Mouse (Mus musculus): ENCODE data around the gene Fam161b. TPM values are rescaled to one million over a fixed set of nuclear protein-coding genes. Genes with fewer than 3 reads are reported as not detected.

Fam161b gene
- polyA plus RNA-seq, 1 experiment from 2014 or later: 21.1 TPM

DNA sequence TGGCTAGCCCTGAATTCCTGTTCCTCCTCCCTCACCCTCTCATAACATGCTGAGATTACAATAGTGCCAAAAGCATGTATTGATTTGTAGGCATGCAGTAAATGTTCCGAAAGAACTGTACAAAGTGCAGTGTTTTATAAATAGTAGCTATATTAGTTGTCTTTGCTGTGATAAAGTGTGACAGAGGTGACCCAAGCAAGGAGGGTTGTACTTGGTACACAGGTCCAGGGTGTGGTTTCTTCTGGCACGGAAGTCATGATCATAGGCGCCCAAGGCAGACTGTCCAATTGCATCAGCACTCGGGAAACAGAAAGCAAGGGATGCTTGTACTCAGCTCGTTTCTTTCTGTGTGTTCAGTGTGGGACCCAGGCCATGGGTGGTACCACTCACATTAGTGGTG lies 57.5 kb downstream of the Fam161b start:
- no peak overlapping the region for H3K4me3 ChIP-seq (ENCODE audit: low read depth, low read length)
- no peak overlapping the region for H3K4me2 ChIP-seq (ENCODE audit: low read length)
- H3K36me3 ChIP-seq (ENCODE audit: control insufficient read depth, insufficient read depth, low read length): peaks cover 5% of the 10 kb centered on the region; the same call in 1 of the 2 replicates
- no peak overlapping the region for H3K9ac ChIP-seq (ENCODE audit: low read depth, low read length)
- no peak overlapping the region for H3K27ac ChIP-seq (ENCODE audit: low read length)
- no peaks in the 10 kb centered on the region for H3K9me3 ChIP-seq (replicated peaks; ENCODE audit: control insufficient read depth, low read length, poor library complexity, severe bottlenecking)
- 89% methylated on average over 5 of the region's 5 CpGs for WGBS
- H3K4me1 ChIP-seq (ENCODE audit: control insufficient read depth, insufficient read depth, low read length): no peaks in the 10 kb centered on the region
- no peaks in the 10 kb centered on the region for H3K27me3 ChIP-seq (ENCODE audit: control insufficient read depth, insufficient read depth, low read depth, low read length)
- ATAC-seq: no peak

DNA sequence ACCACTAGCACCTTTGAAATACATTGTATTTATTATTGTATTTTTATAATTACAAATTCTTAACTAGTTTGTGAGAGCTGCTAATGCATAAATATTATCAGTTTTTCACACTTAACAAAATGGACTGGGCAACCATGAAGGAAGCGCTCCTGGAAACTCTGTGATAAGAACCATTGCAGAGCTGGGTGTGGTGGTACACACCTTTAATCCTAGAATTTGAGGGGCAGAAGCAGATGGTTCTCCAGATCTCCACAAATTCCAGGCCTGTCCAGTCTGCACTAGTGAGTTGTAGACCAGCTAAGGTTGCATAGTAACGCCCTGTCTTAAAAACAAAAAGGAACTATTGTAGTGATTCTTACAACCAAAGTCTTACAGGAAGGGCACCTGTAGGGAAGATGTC lies 62.4 kb downstream of the Fam161b start:
- H3K4me2 ChIP-seq (ENCODE audit: low read length): no peak overlapping the region
- no peak for ATAC-seq
- no peak overlapping the region for H3K4me3 ChIP-seq (ENCODE audit: low read depth, low read length)
- H3K9me3 ChIP-seq (replicated peaks; ENCODE audit: control insufficient read depth, low read length, poor library complexity, severe bottlenecking): no peaks in the 10 kb centered on the region
- H3K9ac ChIP-seq (ENCODE audit: low read depth, low read length): no peak overlapping the region
- H3K36me3 ChIP-seq (ENCODE audit: control insufficient read depth, insufficient read depth, low read length): peaks cover 7% of the 10 kb centered on the region
- H3K4me1 ChIP-seq (ENCODE audit: control insufficient read depth, insufficient read depth, low read length): no peaks in the 10 kb centered on the region
- WGBS: 98% methylated on average over 2 of the region's 2 CpGs
- H3K27me3 ChIP-seq (ENCODE audit: control insufficient read depth, insufficient read depth, low read depth, low read length): no peaks in the 10 kb centered on the region
- no peak overlapping the region for H3K27ac ChIP-seq (ENCODE audit: low read length)

DNA sequence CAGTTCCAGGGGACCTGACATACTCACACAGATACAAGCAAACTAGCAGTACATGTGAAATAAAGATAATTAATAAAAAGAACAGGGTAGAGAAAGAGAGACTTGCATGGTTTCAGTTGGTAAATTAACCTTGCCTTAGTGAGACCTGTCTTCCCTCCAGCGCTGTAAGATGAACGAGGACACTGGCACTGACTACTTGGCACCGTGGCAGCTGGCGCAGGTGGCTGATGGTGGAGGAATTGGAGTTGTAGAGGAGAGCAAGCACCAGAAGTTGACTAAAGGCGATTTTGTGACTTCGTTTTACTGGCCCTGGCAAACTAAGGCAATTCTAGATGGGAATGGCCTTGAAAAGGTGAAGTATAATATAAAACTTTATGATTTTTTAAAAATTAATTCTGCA lies 63.8 kb downstream of the Fam161b start:
- 97% methylated on average over 6 of the region's 6 CpGs for WGBS
- ATAC-seq: no peak
- Histone ChIP-seq H3K4me3 (ENCODE audit: low read depth, low read length) (no peak overlapping the region), H3K4me2 (ENCODE audit: low read length) (no peak overlapping the region), H3K9me3 (replicated peaks; ENCODE audit: control insufficient read depth, low read length, poor library complexity, severe bottlenecking) (no peaks in the 10 kb centered on the region), H3K4me1 (ENCODE audit: control insufficient read depth, insufficient read depth, low read length) (no peaks in the 10 kb centered on the region), H3K27me3 (ENCODE audit: control insufficient read depth, insufficient read depth, low read depth, low read length) (no peaks in the 10 kb centered on the region), H3K9ac (ENCODE audit: low read depth, low read length) (no peak overlapping the region), H3K27ac (ENCODE audit: low read length) (no peak overlapping the region), H3K36me3 (ENCODE audit: control insufficient read depth, insufficient read depth, low read length) (peaks cover 11% of the 10 kb centered on the region)

Other genes with a start within 250 kb of the Fam161b start
- 9.1 and 10.9 TPM in 2 replicates for gene Dnal1, start 247.5 kb downstream of the Fam161b start, polyA plus RNA-seq (2015; fragmentation: Nextera tagmentation; extraction: Ambion mirVana)
- gene Pnma1, start 213.3 kb downstream of the Fam161b start, polyA plus RNA-seq (2015; fragmentation: Nextera tagmentation; extraction: Ambion mirVana): 8.2 and 9.3 TPM in 2 replicates
- 2.7 and 3.6 TPM in 2 replicates for gene Elmsan1, start 143.0 kb downstream of the Fam161b start, polyA plus RNA-seq (2015; fragmentation: Nextera tagmentation; extraction: Ambion mirVana)
- gene Ptgr2, start 76.6 kb downstream of the Fam161b start, polyA plus RNA-seq (2015; fragmentation: Nextera tagmentation; extraction: Ambion mirVana): 17.8 and 19.8 TPM in 2 replicates
- gene Zfp410, start 45.0 kb downstream of the Fam161b start, polyA plus RNA-seq (2015; fragmentation: Nextera tagmentation; extraction: Ambion mirVana): 59.4 and 73.1 TPM in 2 replicates
- 40.7 and 43.7 TPM in 2 replicates for gene Coq6, start 176 bp downstream of the Fam161b start, polyA plus RNA-seq (2015; fragmentation: Nextera tagmentation; extraction: Ambion mirVana)
- 13.8 and 15.2 TPM in 2 replicates for gene Entpd5, start 47.2 kb upstream of the Fam161b start, polyA plus RNA-seq (2015; fragmentation: Nextera tagmentation; extraction: Ambion mirVana)
- 4.6 and 4.7 TPM in 2 replicates for gene Bbof1, start 47.2 kb upstream of the Fam161b start, polyA plus RNA-seq (2015; fragmentation: Nextera tagmentation; extraction: Ambion mirVana)
- gene Rnf113a2, start 55.4 kb upstream of the Fam161b start, polyA plus RNA-seq (2015; fragmentation: Nextera tagmentation; extraction: Ambion mirVana): 22.3 and 22.4 TPM in 2 replicates
- gene Aldh6a1, start 89.2 kb upstream of the Fam161b start, polyA plus RNA-seq (2015; fragmentation: Nextera tagmentation; extraction: Ambion mirVana): 33.6 and 34.2 TPM in 2 replicates
- gene Lin52, start 89.6 kb upstream of the Fam161b start, polyA plus RNA-seq (2015; fragmentation: Nextera tagmentation; extraction: Ambion mirVana): 36.1 and 37.7 TPM in 2 replicates
- 1.5 and 1.9 TPM in 2 replicates for gene Vsx2, start 207.9 kb upstream of the Fam161b start, polyA plus RNA-seq (2015; fragmentation: Nextera tagmentation; extraction: Ambion mirVana)

Data from midbrain, embryonic 16.5 days (tissue).